Mouse (Mus musculus): ENCODE data around the gene Rcn3. TPM values are rescaled to one million over a fixed set of nuclear protein-coding genes. Genes with fewer than 3 reads are reported as not detected.

The Rcn3 gene
- polyA plus RNA-seq, 1 experiment from 2014 or later = 262 TPM

GRCm38 (mm10) chr7:45083300-45083890 is 8.6 kb downstream of the Rcn3 start:
- no peak overlapping the region for H3K9ac ChIP-seq (ENCODE audit: low read length)
- H3K9me3 ChIP-seq (ENCODE audit: control insufficient read depth, low read length) = no peaks in the 10 kb centered on the region
- no peak overlapping the region for H3K27ac ChIP-seq (replicated peaks in 1 of 2; ENCODE audit: control insufficient read depth in 1 of 2, insufficient read depth in 1 of 2, low read depth in 2 of 2, low read length in 2 of 2)
- 79% methylated on average over 22 of the region's 22 CpGs for WGBS
- no peak overlapping the region for H3K4me3 ChIP-seq (ENCODE audit: control insufficient read depth in 1 of 2, insufficient read depth in 1 of 2, low read depth in 1 of 2, low read length in 2 of 2)
- H3K4me1 ChIP-seq (ENCODE audit: control insufficient read depth in 2 of 2, insufficient read depth in 2 of 2, low read length in 2 of 2) = peaks cover 0 to 6% of the 10 kb centered on the region in 2 experiments; a peak in 2 of 4 replicates
- H3K27me3 ChIP-seq (ENCODE audit: control insufficient read depth, insufficient read depth, low read length) = no peaks in the 10 kb centered on the region
- no peak overlapping the region for H3K4me2 ChIP-seq (ENCODE audit: low read length)
- H3K36me3 ChIP-seq (ENCODE audit: control insufficient read depth, insufficient read depth, low read length) = peaks cover 61% of the 10 kb centered on the region
- ATAC-seq (ENCODE audit: insufficient number of reproducible peaks, insufficient read depth, low FRiP score, low read depth) = no peak

DNA sequence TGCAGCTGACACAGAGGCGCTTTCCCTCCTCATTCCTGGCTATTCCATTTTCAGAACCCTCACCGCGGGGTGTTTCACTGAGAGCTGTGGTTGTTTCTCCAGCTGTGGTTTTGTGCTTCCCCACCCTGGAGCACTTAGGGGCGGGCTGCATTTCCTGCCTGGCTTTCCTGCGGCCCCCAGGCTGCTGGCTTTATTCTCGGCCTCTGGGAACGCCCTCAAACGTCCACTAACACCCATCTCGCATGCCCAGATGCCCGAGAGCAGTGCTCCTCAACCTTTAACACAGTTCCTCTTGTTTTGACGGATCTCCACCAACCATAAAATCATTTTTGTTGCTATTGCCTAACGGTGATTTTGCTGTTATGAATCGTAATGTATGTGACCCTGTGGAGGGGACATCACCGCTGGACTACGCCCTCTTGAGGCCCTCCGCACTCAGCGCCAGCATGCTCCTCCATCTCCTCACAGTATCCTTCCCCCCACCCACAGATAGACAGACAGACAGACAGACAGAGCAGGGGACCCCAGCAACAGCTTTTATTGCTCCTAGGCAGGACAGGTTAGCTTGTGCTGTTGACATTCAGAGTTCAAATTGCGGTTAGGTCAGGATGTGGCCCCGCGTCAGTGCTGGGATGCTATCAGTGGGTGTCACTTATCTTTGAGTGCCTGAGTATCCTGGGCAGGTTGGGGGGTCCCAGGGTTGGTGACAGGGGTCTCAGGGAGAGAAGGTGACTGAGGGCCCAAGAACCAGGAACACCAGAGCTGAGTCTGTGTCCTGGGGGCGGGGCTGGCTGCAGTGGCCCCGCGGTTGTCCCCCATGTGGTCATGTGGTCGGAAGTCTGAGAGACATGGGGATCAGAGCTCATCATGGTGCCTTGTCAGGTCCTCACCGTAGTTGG is 9.4 kb downstream of the Rcn3 start:
- Histone ChIP-seq H3K27me3 (ENCODE audit: control insufficient read depth, insufficient read depth, low read length) (no peaks in the 10 kb centered on the region), H3K36me3 (ENCODE audit: control insufficient read depth, insufficient read depth, low read length) (peaks cover 60% of the 10 kb centered on the region), H3K4me3 (ENCODE audit: control insufficient read depth in 1 of 2, insufficient read depth in 1 of 2, low read depth in 1 of 2, low read length in 2 of 2) (no peak overlapping the region), H3K4me2 (ENCODE audit: low read length) (no peak overlapping the region), H3K4me1 (ENCODE audit: control insufficient read depth in 2 of 2, insufficient read depth in 2 of 2, low read length in 2 of 2) (peaks cover 0 to 7% of the 10 kb centered on the region in 2 experiments; a peak in 2 of 4 replicates), H3K9me3 (ENCODE audit: control insufficient read depth, low read length) (no peaks in the 10 kb centered on the region), H3K9ac (ENCODE audit: low read length) (no peak overlapping the region), H3K27ac (replicated peaks in 1 of 2; ENCODE audit: control insufficient read depth in 1 of 2, insufficient read depth in 1 of 2, low read depth in 2 of 2, low read length in 2 of 2) (peak overlapping the region; percentile 23 to 25; a peak in 1 of 4 replicates)
- 62% methylated on average over 25 of the region's 25 CpGs for WGBS
- no peak; the same call in 1 of the 2 replicates for ATAC-seq (ENCODE audit: insufficient number of reproducible peaks, insufficient read depth, low FRiP score, low read depth)

GRCm38 (mm10) chr7:45081016-45081415 is 11.0 kb downstream of the Rcn3 start:
- Histone ChIP-seq H3K4me2 (ENCODE audit: low read length) (no peak overlapping the region), H3K9me3 (ENCODE audit: control insufficient read depth, low read length) (no peaks in the 10 kb centered on the region), H3K27ac (replicated peaks in 1 of 2; ENCODE audit: control insufficient read depth in 1 of 2, insufficient read depth in 1 of 2, low read depth in 2 of 2, low read length in 2 of 2) (no peak overlapping the region), H3K27me3 (ENCODE audit: control insufficient read depth, insufficient read depth, low read length) (no peaks in the 10 kb centered on the region), H3K36me3 (ENCODE audit: control insufficient read depth, insufficient read depth, low read length) (peaks cover 60% of the 10 kb centered on the region), H3K4me3 (ENCODE audit: control insufficient read depth in 1 of 2, insufficient read depth in 1 of 2, low read depth in 1 of 2, low read length in 2 of 2) (no peak overlapping the region), H3K4me1 (ENCODE audit: control insufficient read depth in 2 of 2, insufficient read depth in 2 of 2, low read length in 2 of 2) (peaks cover 2 to 8% of the 10 kb centered on the region in 2 experiments), H3K9ac (ENCODE audit: low read length) (no peak overlapping the region)
- no peak for ATAC-seq (ENCODE audit: insufficient number of reproducible peaks, insufficient read depth, low FRiP score, low read depth)
- WGBS = 53% methylated on average over 5 of the region's 5 CpGs

GRCm38 (mm10) chr7:45079856-45080255 is 12.2 kb downstream of the Rcn3 start:
- ATAC-seq (ENCODE audit: insufficient number of reproducible peaks, insufficient read depth, low FRiP score, low read depth) = no peak
- H3K4me1 ChIP-seq (ENCODE audit: control insufficient read depth in 2 of 2, insufficient read depth in 2 of 2, low read length in 2 of 2) = peaks cover 14 to 20% of the 10 kb centered on the region in 2 experiments
- no peaks in the 10 kb centered on the region for H3K9me3 ChIP-seq (ENCODE audit: control insufficient read depth, low read length)
- no peak overlapping the region for H3K4me3 ChIP-seq (ENCODE audit: control insufficient read depth in 1 of 2, insufficient read depth in 1 of 2, low read depth in 1 of 2, low read length in 2 of 2)
- H3K4me2 ChIP-seq (ENCODE audit: low read length) = no peak overlapping the region
- no peaks in the 10 kb centered on the region for H3K27me3 ChIP-seq (ENCODE audit: control insufficient read depth, insufficient read depth, low read length)
- no peak overlapping the region for H3K9ac ChIP-seq (ENCODE audit: low read length)
- peaks cover 57% of the 10 kb centered on the region for H3K36me3 ChIP-seq (ENCODE audit: control insufficient read depth, insufficient read depth, low read length)
- no peak overlapping the region for H3K27ac ChIP-seq (replicated peaks in 1 of 2; ENCODE audit: control insufficient read depth in 1 of 2, insufficient read depth in 1 of 2, low read depth in 2 of 2, low read length in 2 of 2)
- WGBS = under 1% methylated on average over 10 of the region's 10 CpGs

DNA sequence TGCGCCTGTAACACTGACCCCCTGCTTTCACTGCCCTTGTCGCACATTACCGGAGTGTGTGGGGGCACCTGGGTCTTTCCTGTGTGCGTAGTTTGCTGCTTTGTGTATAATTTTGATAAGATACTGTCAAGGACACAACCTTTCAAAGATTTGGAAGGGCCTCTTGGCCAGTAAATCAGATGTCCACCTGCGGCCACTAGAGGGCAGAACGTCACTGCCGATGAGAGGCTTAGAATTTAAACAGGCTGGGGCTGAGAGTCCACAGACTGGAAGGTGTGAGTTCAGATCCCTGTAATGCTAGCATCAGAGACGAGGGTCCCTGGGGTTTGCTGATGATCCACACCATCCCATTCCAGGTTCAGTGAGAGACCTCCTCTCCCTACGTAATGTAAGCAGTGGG is 13.5 kb downstream of the Rcn3 start:
- ATAC-seq (ENCODE audit: insufficient number of reproducible peaks, insufficient read depth, low FRiP score, low read depth) = no peak
- Histone ChIP-seq H3K9me3 (ENCODE audit: control insufficient read depth, low read length) (no peaks in the 10 kb centered on the region), H3K4me3 (ENCODE audit: control insufficient read depth in 1 of 2, insufficient read depth in 1 of 2, low read depth in 1 of 2, low read length in 2 of 2) (no peak overlapping the region), H3K9ac (ENCODE audit: low read length) (no peak overlapping the region), H3K4me2 (ENCODE audit: low read length) (no peak overlapping the region), H3K36me3 (ENCODE audit: control insufficient read depth, insufficient read depth, low read length) (peaks cover 56% of the 10 kb centered on the region), H3K27me3 (ENCODE audit: control insufficient read depth, insufficient read depth, low read length) (no peaks in the 10 kb centered on the region), H3K27ac (replicated peaks in 1 of 2; ENCODE audit: control insufficient read depth in 1 of 2, insufficient read depth in 1 of 2, low read depth in 2 of 2, low read length in 2 of 2) (peak overlapping the region in 1 of 2 experiments; percentile 41; a peak in 1 of 4 replicates), H3K4me1 (ENCODE audit: control insufficient read depth in 2 of 2, insufficient read depth in 2 of 2, low read length in 2 of 2) (peaks cover 15 to 23% of the 10 kb centered on the region in 2 experiments)
- 22% methylated on average over 9 of the region's 9 CpGs for WGBS

DNA sequence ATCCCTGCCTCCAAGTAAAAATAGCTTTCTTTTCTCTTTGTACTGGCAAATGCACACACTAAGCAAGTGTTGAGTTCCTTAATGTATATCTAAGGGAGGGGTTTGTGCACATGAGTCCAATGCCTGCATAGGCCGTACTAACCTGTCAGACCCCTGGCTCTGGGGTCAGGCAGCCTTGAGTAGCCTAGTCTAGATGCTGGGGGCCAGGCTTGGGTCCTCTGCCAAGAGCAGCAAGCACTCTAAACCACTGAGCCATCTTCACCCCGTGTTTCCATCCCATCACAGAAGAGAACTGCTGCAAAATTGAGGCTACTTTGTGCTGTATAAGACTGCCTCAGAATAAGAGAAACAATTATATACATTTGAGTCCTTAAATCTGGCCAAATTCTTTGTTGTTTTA is 14.2 kb downstream of the Rcn3 start:
- peaks cover 15 to 22% of the 10 kb centered on the region in 2 experiments for H3K4me1 ChIP-seq (ENCODE audit: control insufficient read depth in 2 of 2, insufficient read depth in 2 of 2, low read length in 2 of 2)
- H3K4me2 ChIP-seq (ENCODE audit: low read length) = no peak overlapping the region
- H3K27ac ChIP-seq (replicated peaks in 1 of 2; ENCODE audit: control insufficient read depth in 1 of 2, insufficient read depth in 1 of 2, low read depth in 2 of 2, low read length in 2 of 2) = no peak overlapping the region
- no peak overlapping the region for H3K4me3 ChIP-seq (ENCODE audit: control insufficient read depth in 1 of 2, insufficient read depth in 1 of 2, low read depth in 1 of 2, low read length in 2 of 2)
- no peak overlapping the region for H3K9ac ChIP-seq (ENCODE audit: low read length)
- no peaks in the 10 kb centered on the region for H3K27me3 ChIP-seq (ENCODE audit: control insufficient read depth, insufficient read depth, low read length)
- H3K36me3 ChIP-seq (ENCODE audit: control insufficient read depth, insufficient read depth, low read length) = peaks cover 50% of the 10 kb centered on the region
- 86% methylated on average over 2 of the region's 2 CpGs for WGBS
- H3K9me3 ChIP-seq (ENCODE audit: control insufficient read depth, low read length) = no peaks in the 10 kb centered on the region
- no peak for ATAC-seq (ENCODE audit: insufficient number of reproducible peaks, insufficient read depth, low FRiP score, low read depth)

DNA sequence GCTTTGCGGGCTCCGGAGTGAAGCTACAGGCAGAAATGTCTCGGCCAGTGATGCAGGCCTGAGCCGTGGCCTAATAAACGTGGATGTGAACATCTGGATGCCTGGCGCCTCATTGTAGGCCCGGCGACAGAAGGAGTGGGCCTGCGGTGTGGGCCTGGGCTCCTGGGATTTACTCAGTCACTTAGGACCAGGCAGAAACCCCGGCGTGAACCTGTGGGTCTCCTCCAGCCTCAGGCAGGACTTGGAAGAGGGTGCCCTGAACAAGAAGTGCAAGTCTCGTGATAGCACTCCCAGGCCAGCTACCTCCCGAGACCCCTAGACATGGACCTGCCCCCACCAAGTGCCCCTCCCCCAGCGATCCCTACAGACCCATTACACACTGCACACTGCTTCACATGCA is 14.7 kb downstream of the Rcn3 start:
- no peak overlapping the region for H3K4me3 ChIP-seq (ENCODE audit: control insufficient read depth in 1 of 2, insufficient read depth in 1 of 2, low read depth in 1 of 2, low read length in 2 of 2)
- H3K27ac ChIP-seq (replicated peaks in 1 of 2; ENCODE audit: control insufficient read depth in 1 of 2, insufficient read depth in 1 of 2, low read depth in 2 of 2, low read length in 2 of 2) = no peak overlapping the region
- H3K36me3 ChIP-seq (ENCODE audit: control insufficient read depth, insufficient read depth, low read length) = peaks cover 46% of the 10 kb centered on the region
- H3K4me2 ChIP-seq (ENCODE audit: low read length) = no peak overlapping the region
- ATAC-seq (ENCODE audit: insufficient number of reproducible peaks, insufficient read depth, low FRiP score, low read depth) = no peak
- WGBS = 88% methylated on average over 14 of the region's 14 CpGs
- peaks cover 15 to 19% of the 10 kb centered on the region in 2 experiments for H3K4me1 ChIP-seq (ENCODE audit: control insufficient read depth in 2 of 2, insufficient read depth in 2 of 2, low read length in 2 of 2)
- H3K9ac ChIP-seq (ENCODE audit: low read length) = no peak overlapping the region
- H3K27me3 ChIP-seq (ENCODE audit: control insufficient read depth, insufficient read depth, low read length) = no peaks in the 10 kb centered on the region
- no peaks in the 10 kb centered on the region for H3K9me3 ChIP-seq (ENCODE audit: control insufficient read depth, low read length)

Measured in heart, embryonic 14.5 days (tissue).